Mouse (Mus musculus) liver, embryonic 13.5 days (tissue): ENCODE data around the gene Szt2. TPM values are rescaled to one million over a fixed set of nuclear protein-coding genes. Genes with fewer than 3 reads are reported as not detected.
A peak's percentile ranks its signal among the peaks of the same experiment; 100 is the strongest.

Source experiments
- ATAC-seq: fragments of 200-750 bp; cut with Nextera tagmentation; 2 replicates; pipeline ENCODE4 v1.8.0; 2017; ENCODE audit warnings: low read depth, mild to moderate bottlenecking, moderate number of reproducible peaks, moderate library complexity
- DNase-seq: peaks from one replicate; pipeline ENCODE4 v3.0.0; 2022
- H3K27ac ChIP-seq: fragments of 300-500 bp; sonication (generic); 2 replicates; pipeline ENCODE4 v1.5.1; 2015; ENCODE audit warnings: moderate library complexity, mild to moderate bottlenecking, inconsistent platforms
- H3K27me3 ChIP-seq: fragments of 300-500 bp; sonication (generic); 2 replicates; pipeline ENCODE4 v1.6.1; 2015; ENCODE audit warnings: mild to moderate bottlenecking, inconsistent platforms
- H3K36me3 ChIP-seq: fragments of 300-500 bp; sonication (generic); 2 replicates; pipeline ENCODE4 v1.6.1; 2015; ENCODE audit warnings: mild to moderate bottlenecking, inconsistent platforms
- H3K4me1 ChIP-seq: fragments of 300-500 bp; sonication (generic); replicated peaks from 2 replicates; pipeline ENCODE4 v1.6.1; 2015; ENCODE audit warnings: inconsistent platforms
- H3K4me2 ChIP-seq: fragments of 300-500 bp; sonication (generic); 2 replicates; pipeline ENCODE4 v1.6.1; 2015; ENCODE audit warnings: inconsistent platforms, mild to moderate bottlenecking, moderate library complexity
- H3K4me3 ChIP-seq: fragments of 300-500 bp; sonication (generic); replicated peaks from 2 replicates; pipeline ENCODE4 v1.5.1; 2015; ENCODE audit warnings: mild to moderate bottlenecking, inconsistent platforms
- H3K9ac ChIP-seq: fragments of 300-500 bp; sonication (generic); 2 replicates; pipeline ENCODE4 v1.6.1; 2015; ENCODE audit warnings: mild to moderate bottlenecking, inconsistent platforms
- H3K9me3 ChIP-seq: fragments of 300-500 bp; sonication (generic); replicated peaks from 2 replicates; pipeline ENCODE4 v1.6.1; 2016; ENCODE audit warnings: inconsistent platforms
- WGBS: fragments of 180-500 bp; shearing (Covaris S2); methylation state at CpG from one replicate; pipeline ENCODE4 v1.1.7; 2015; ENCODE audit not compliant: insufficient replicate concordance; 5-methylcytosine and 5-hydroxymethylcytosine counted together
- polyA plus RNA-seq: library from polyadenylated mRNA; unstranded; fragments of >200 nt; fragmentation: Nextera tagmentation; extraction: Ambion mirVana; gene quantifications from 2 replicates; pipeline ENCODE4 v1.2.1, GENCODE M21; 2015

Szt2 gene
- polyA plus RNA-seq, 1 experiment from 2014 or later = 2.0 TPM

- 69% methylated on average over 6 of the region's 6 CpGs for WGBS
- ATAC-seq = no peak
- peaks cover 26% of the 10 kb centered on the region for H3K4me1 ChIP-seq
- H3K4me2 ChIP-seq = no peak overlapping the region
- no peak overlapping the region for H3K4me3 ChIP-seq
- no peaks in the 10 kb centered on the region for H3K27me3 ChIP-seq
- no peak overlapping the region for H3K9ac ChIP-seq
- no peaks in the 10 kb centered on the region for H3K9me3 ChIP-seq
- DNase-seq = no peak
- 0 out of 2 replicates have a peak, but pooled peaks cover 1% of the 10 kb centered on the region for H3K36me3 ChIP-seq
- H3K27ac ChIP-seq = no peak overlapping the region
Observed at GRCm38 (mm10) chr4:118356738-118357137, 52.3 kb downstream of the Szt2 start.

- DNase-seq (no peak), ATAC-seq (0 out of 2 replicates have a peak, but pooled peaks have one; percentile 26)
- WGBS = 21% methylated on average over 3 of the region's 3 CpGs
- Histone ChIP-seq H3K9ac (no peak overlapping the region), H3K27me3 (no peaks in the 10 kb centered on the region), H3K4me3 (no peak overlapping the region), H3K9me3 (no peaks in the 10 kb centered on the region), H3K36me3 (no peaks in the 10 kb centered on the region), H3K4me1 (peaks cover 3% of the 10 kb centered on the region), H3K4me2 (no peak overlapping the region), H3K27ac (no peak overlapping the region)
Observed at GRCm38 (mm10) chr4:118354289-118354688, 54.8 kb downstream of the Szt2 start.

- Histone ChIP-seq H3K4me1 (no peaks in the 10 kb centered on the region), H3K9me3 (no peaks in the 10 kb centered on the region), H3K4me2 (no peak overlapping the region), H3K27ac (no peak overlapping the region), H3K9ac (no peak overlapping the region), H3K27me3 (no peaks in the 10 kb centered on the region), H3K4me3 (no peak overlapping the region), H3K36me3 (no peaks in the 10 kb centered on the region)
- DNase-seq (no peak), ATAC-seq (no peak)
- 79% methylated on average over 6 of the region's 6 CpGs for WGBS
Observed at GRCm38 (mm10) chr4:118353689-118354088, 55.4 kb downstream of the Szt2 start.

GRCm38 (mm10) chr4:118351828-118352227, 57.2 kb downstream of the Szt2 start:
- Histone ChIP-seq H3K4me1 (0 out of 2 replicates have a peak, but pooled peaks cover 4% of the 10 kb centered on the region), H3K36me3 (no peaks in the 10 kb centered on the region), H3K27ac (no peak overlapping the region), H3K9me3 (no peaks in the 10 kb centered on the region), H3K9ac (no peak overlapping the region), H3K4me2 (no peak overlapping the region), H3K27me3 (no peaks in the 10 kb centered on the region), H3K4me3 (no peak overlapping the region)
- 81% methylated on average over 3 of the region's 3 CpGs for WGBS
- DNase-seq (no peak), ATAC-seq (no peak)

GRCm38 (mm10) chr4:118350864-118351263, 58.2 kb downstream of the Szt2 start:
- H3K4me1 ChIP-seq = 0 out of 2 replicates have a peak, but pooled peaks cover 4% of the 10 kb centered on the region
- no peak overlapping the region for H3K4me2 ChIP-seq
- no peaks in the 10 kb centered on the region for H3K9me3 ChIP-seq
- no peaks in the 10 kb centered on the region for H3K27me3 ChIP-seq
- DNase-seq (no peak), ATAC-seq (no peak)
- H3K36me3 ChIP-seq = no peaks in the 10 kb centered on the region
- no peak overlapping the region for H3K4me3 ChIP-seq
- H3K27ac ChIP-seq = no peak overlapping the region
- H3K9ac ChIP-seq = no peak overlapping the region
- 55% methylated on average over 2 of the region's 2 CpGs for WGBS

GRCm38 (mm10) chr4:118347529-118348309, 61.4 kb downstream of the Szt2 start:
- 24% methylated on average over 13 of the region's 13 CpGs for WGBS
- Histone ChIP-seq H3K27ac (no peak overlapping the region), H3K4me3 (no peak overlapping the region), H3K36me3 (no peaks in the 10 kb centered on the region), H3K27me3 (no peaks in the 10 kb centered on the region), H3K9me3 (no peaks in the 10 kb centered on the region), H3K9ac (no peak overlapping the region), H3K4me2 (no peak overlapping the region), H3K4me1 (0 out of 2 replicates have a peak, but pooled peaks cover 4% of the 10 kb centered on the region)
- ATAC-seq (no peak), DNase-seq (no peak)

- no peak for ATAC-seq
- WGBS = 70% methylated on average over 3 of the region's 3 CpGs
Observed at GRCm38 (mm10) chr4:118341447-118341846, 67.6 kb downstream of the Szt2 start.

GRCm38 (mm10) chr4:118336658-118337057, 72.4 kb downstream of the Szt2 start:
- WGBS = 11% methylated on average over 7 of the region's 7 CpGs
- H3K36me3 ChIP-seq = no peaks in the 10 kb centered on the region
- H3K9me3 ChIP-seq = no peaks in the 10 kb centered on the region
- no peak overlapping the region for H3K4me3 ChIP-seq
- H3K27ac ChIP-seq = no peak overlapping the region
- ATAC-seq = no peak
- H3K4me1 ChIP-seq = no peaks in the 10 kb centered on the region
- no peak overlapping the region for H3K9ac ChIP-seq
- no peak overlapping the region for H3K4me2 ChIP-seq
- H3K27me3 ChIP-seq = no peaks in the 10 kb centered on the region
- DNase-seq = no peak

More at GRCm38 (mm10) chr4:118341447-118341846, 67.6 kb downstream of the Szt2 start:
- Histone ChIP-seq H3K36me3 (no peaks in the 10 kb centered on the region), H3K9ac (no peak overlapping the region), H3K4me3 (no peak overlapping the region), H3K4me1 (no peaks in the 10 kb centered on the region), H3K4me2 (no peak overlapping the region), H3K27me3 (no peaks in the 10 kb centered on the region), H3K27ac (no peak overlapping the region), H3K9me3 (no peaks in the 10 kb centered on the region)
- no peak for DNase-seq

GRCm38 (mm10) chr4:118335991-118336390, 73.1 kb downstream of the Szt2 start:
- Histone ChIP-seq H3K9ac (no peak overlapping the region), H3K4me2 (no peak overlapping the region), H3K4me3 (no peak overlapping the region), H3K27me3 (no peaks in the 10 kb centered on the region), H3K36me3 (no peaks in the 10 kb centered on the region), H3K9me3 (no peaks in the 10 kb centered on the region), H3K4me1 (no peaks in the 10 kb centered on the region), H3K27ac (no peak overlapping the region)
- ATAC-seq (no peak), DNase-seq (no peak)
- WGBS = 61% methylated on average over 4 of the region's 4 CpGs

- WGBS = 37% methylated on average over 4 of the region's 4 CpGs
- ATAC-seq (no peak), DNase-seq (no peak)
- no peaks in the 10 kb centered on the region for H3K27me3 ChIP-seq
- no peaks in the 10 kb centered on the region for H3K9me3 ChIP-seq
- H3K36me3 ChIP-seq = no peaks in the 10 kb centered on the region
- H3K9ac ChIP-seq = no peak overlapping the region
- H3K4me1 ChIP-seq = no peaks in the 10 kb centered on the region
- H3K27ac ChIP-seq = no peak overlapping the region
- H3K4me2 ChIP-seq = no peak overlapping the region
- no peak overlapping the region for H3K4me3 ChIP-seq
Observed at GRCm38 (mm10) chr4:118331777-118332176, 77.3 kb downstream of the Szt2 start.

- H3K36me3 ChIP-seq = no peaks in the 10 kb centered on the region
- H3K4me2 ChIP-seq = no peak overlapping the region
- 33% methylated on average over 7 of the region's 7 CpGs for WGBS
- no peaks in the 10 kb centered on the region; the same call in 1 of the 2 replicates for H3K4me1 ChIP-seq
- no peak overlapping the region for H3K27ac ChIP-seq
- H3K9ac ChIP-seq = no peak overlapping the region
- no peaks in the 10 kb centered on the region; the same call in 1 of the 2 replicates for H3K27me3 ChIP-seq
- H3K4me3 ChIP-seq = no peak overlapping the region
- no peak for DNase-seq
- ATAC-seq = no peak
- no peaks in the 10 kb centered on the region for H3K9me3 ChIP-seq
Observed at GRCm38 (mm10) chr4:118326476-118326875, 82.6 kb downstream of the Szt2 start.

- H3K4me1 ChIP-seq = no peaks in the 10 kb centered on the region; the same call in 1 of the 2 replicates
- no peaks in the 10 kb centered on the region; the same call in 1 of the 2 replicates for H3K27me3 ChIP-seq
- WGBS = 70% methylated on average over 2 of the region's 2 CpGs
- H3K9ac ChIP-seq = no peak overlapping the region
- no peak overlapping the region for H3K27ac ChIP-seq
- no peak for DNase-seq
- H3K4me2 ChIP-seq = no peak overlapping the region
- H3K36me3 ChIP-seq = no peaks in the 10 kb centered on the region
- no peak for ATAC-seq
- no peaks in the 10 kb centered on the region for H3K9me3 ChIP-seq
- no peak overlapping the region for H3K4me3 ChIP-seq
Observed at GRCm38 (mm10) chr4:118320636-118321035, 88.4 kb downstream of the Szt2 start.
